ENCODE assay signal across 8 mouse cellular contexts in genomic region chr13:23535137-23536075, GRCm38 (mm10). TPM values are rescaled to one million over a fixed set of nuclear protein-coding genes. Genes with fewer than 3 reads are reported as not detected.
A peak's percentile ranks its signal among the peaks of the same experiment; 100 is the strongest.
DNase-seq lines count a peak whose midpoint lies in the region; ATAC-seq and TF ChIP-seq lines count a peak whose summit lies in the region.
"Not testable (repeated sequence)": the region's sequence is repeated elsewhere in the genome, so short reads cannot be mapped to it uniquely, and the experiment has no call there.

Gene Hist1h3g, plus strand, starts transcription at chr13:23535422.

- not testable (repeated sequence) for H3K27me3 ChIP-seq in heart, embryonic 10.5 days (ENCODE audit: insufficient read depth, poor library complexity, severe bottlenecking); kidney, embryonic 15.5 days; limb, embryonic 15.5 days; midbrain, postnatal 0 days (ENCODE audit: insufficient read depth, low read length)

- peak within 1 kb of the TSS; percentile 58 for H3K4me2 ChIP-seq in kidney, embryonic 15.5 days
- H3K4me2 ChIP-seq in limb, embryonic 15.5 days: peak within 1 kb of the TSS; percentile 75
- peak within 1 kb of the TSS; percentile 69 for H3K4me2 ChIP-seq in midbrain, postnatal 0 days (ENCODE audit: low read depth, low read length, poor library complexity, severe bottlenecking)

- TF ChIP-seq CTCF in midbrain, postnatal 0 days (IDR thresholded peaks at IDR 0.05): not testable (repeated sequence)

- peak; percentile 69 for ATAC-seq in erythroblast, adult 5-6 weeks (replicated peaks; ENCODE audit: low FRiP score, poor library complexity, severe bottlenecking)
- ATAC-seq in kidney, embryonic 15.5 days (replicated peaks; ENCODE audit: low FRiP score): peak; percentile 94
- ATAC-seq in limb, embryonic 15.5 days (ENCODE audit: insufficient number of reproducible peaks, low FRiP score, low TSS enrichment, low read depth): peak; percentile 89
- ATAC-seq in midbrain, postnatal 0 days (ENCODE audit: low FRiP score): peak; percentile 85

- under 1% methylated on average over 53 of the region's 62 CpGs for WGBS in heart, embryonic 10.5 days
- under 1% methylated on average over 50 of the region's 62 CpGs for WGBS in kidney, embryonic 15.5 days
- under 1% methylated on average over 52 of the region's 62 CpGs for WGBS in limb, embryonic 15.5 days
- under 1% methylated on average over 48 of the region's 62 CpGs for WGBS in midbrain, postnatal 0 days

- not testable (repeated sequence) for H3K36me3 ChIP-seq in heart, embryonic 10.5 days; kidney, embryonic 15.5 days; limb, embryonic 15.5 days; midbrain, postnatal 0 days (ENCODE audit: insufficient read depth, low read length)

- H3K4me3 ChIP-seq in heart, embryonic 10.5 days: peak within 1 kb of the TSS; percentile 67
- peak within 1 kb of the TSS; percentile 56 for H3K4me3 ChIP-seq in kidney, embryonic 15.5 days (replicated peaks)
- H3K4me3 ChIP-seq in limb, embryonic 15.5 days: peak within 1 kb of the TSS; percentile 53
- H3K4me3 ChIP-seq in midbrain, postnatal 0 days (ENCODE audit: low read depth, low read length): peak within 1 kb of the TSS; percentile 46

- H3K9ac ChIP-seq in kidney, embryonic 15.5 days: peak within 1 kb of the TSS; percentile 57
- H3K9ac ChIP-seq in limb, embryonic 15.5 days: peak within 1 kb of the TSS; percentile 39
- not testable (repeated sequence) for H3K9ac ChIP-seq in midbrain, postnatal 0 days (replicated peaks; ENCODE audit: low read length, poor library complexity, severe bottlenecking)

- peaks cover 29% of the 10 kb centered on the region for H3K4me1 ChIP-seq in heart, embryonic 10.5 days
- peaks cover 42% of the 10 kb centered on the region for H3K4me1 ChIP-seq in kidney, embryonic 15.5 days
- H3K4me1 ChIP-seq in limb, embryonic 15.5 days: peaks cover 31% of the 10 kb centered on the region
- H3K4me1 ChIP-seq in midbrain, postnatal 0 days (ENCODE audit: insufficient read depth, low read length): peaks cover 10% of the 10 kb centered on the region

- peak within 1 kb of the TSS; percentile 95 for H3K27ac ChIP-seq in heart, embryonic 10.5 days
- H3K27ac ChIP-seq in kidney, embryonic 15.5 days: peak within 1 kb of the TSS; percentile 98
- peak within 1 kb of the TSS; percentile 94 for H3K27ac ChIP-seq in limb, embryonic 15.5 days
- H3K27ac ChIP-seq in midbrain, postnatal 0 days (ENCODE audit: low read depth, low read length): not testable (repeated sequence)

- DNase-seq in B cell, adult 2 months: peak; percentile 81 to 85
- DNase-seq in brain, adult 2 months (ENCODE audit: low read depth, low spot score): peak; percentile 97
- DNase-seq in heart, embryonic 10.5 days (ENCODE audit: low spot score): peak; percentile 98
- peak; percentile 97 for DNase-seq in midbrain, postnatal 0 days (ENCODE audit: low spot score)
- DNase-seq in spleen, postnatal 36 days (ENCODE audit: low spot score in 2 of 2): peak; percentile 87 to 92

- not testable (repeated sequence) for H3K9me3 ChIP-seq in heart, embryonic 10.5 days; kidney, embryonic 15.5 days (replicated peaks); limb, embryonic 15.5 days; midbrain, postnatal 0 days (ENCODE audit: low read length)

RNA-seq across cellular contexts. Expression of gene Hist1h3g, which starts in this region (rescaled TPM):
- 74.4 and 97.2 TPM in 2 replicates for total RNA-seq in erythroblast, adult 5-6 weeks (2015; ENCODE audit: low replicate concordance)
- total RNA-seq in erythroblast, adult 5-6 weeks (2017; ENCODE audit: low replicate concordance): 54.5 and 131 TPM in 2 replicates
- polyA plus RNA-seq in heart, embryonic 10.5 days (2016; fragmentation: Nextera tagmentation; extraction: Ambion mirVana): 3.2 and 3.5 TPM in 2 replicates
- polyA plus RNA-seq in kidney, embryonic 15.5 days (2015; fragmentation: Nextera tagmentation; extraction: Ambion mirVana): 6.6 and 6.9 TPM in 2 replicates
- polyA plus RNA-seq in limb, embryonic 15.5 days (2015; fragmentation: Nextera tagmentation; extraction: Ambion mirVana): 3.4 and 5.4 TPM in 2 replicates
- 99.4 and 262 TPM in 2 replicates for total RNA-seq in midbrain, postnatal 0 days (2014; rRNA removed)
- polyA plus RNA-seq in midbrain, postnatal 0 days (2015; fragmentation: Nextera tagmentation; extraction: Ambion mirVana): not detected in 2 replicates
